Mouse (Mus musculus): Measurements from ENCODE around the gene Idua.
"Not testable (repeated sequence)": the region's sequence is repeated elsewhere in the genome, so short reads cannot be mapped to it uniquely, and the experiment has no call there.

- TF ChIP-seq CTCF (conservative IDR thresholded peaks at IDR 0.05; ENCODE audit: insufficient read depth, insufficient read length, low read depth, low read length); POLR2A (IDR thresholded peaks at IDR 0.05; ENCODE audit: low read depth, low read length): not testable (repeated sequence)
Observed at GRCm38 (mm10) chr5:108634088-108634487, 26.0 kb upstream of the Idua start.
